36 mouse cellular contexts compared by ENCODE assay signal in genomic region chr3:93512386-93513101, GRCm38 (mm10). TPM values are rescaled to one million over a fixed set of nuclear protein-coding genes. Genes with fewer than 3 reads are reported as not detected.
A peak's percentile ranks its signal among the peaks of the same experiment; 100 is the strongest.
DNase-seq lines count a peak whose midpoint lies in the region; ATAC-seq and TF ChIP-seq lines count a peak whose summit lies in the region.
"Had no signal": no experiment of that assay in that cellular context is flagged by ENCODE, and none has a peak within 500 bp of the region (broad histone marks: within the 10 kb centered on the region; RNA-seq: fewer than 3 reads in every experiment).

No protein-coding gene starts in this region.

- H3K27ac ChIP-seq in liver, postnatal 0 days (ENCODE audit: low read depth), result peak overlapping the region; percentile 31; the same call in 1 of the 2 replicates
- no peak overlapping the region for H3K27ac ChIP-seq in liver, embryonic 11.5 days (ENCODE audit: low read depth, low read length)
- H3K27ac ChIP-seq: forebrain, embryonic 13.5 days; heart, adult 2 months; heart, embryonic 13.5 days; hindbrain, embryonic 14.5 days; kidney, postnatal 0 days; liver, embryonic 13.5 days; stomach, embryonic 15.5 days had no signal

- H3K36me3 ChIP-seq in liver, postnatal 0 days (replicated peaks; ENCODE audit: insufficient read depth, low read length), result no peaks in the 10 kb centered on the region
- no peaks in the 10 kb centered on the region for H3K36me3 ChIP-seq in liver, embryonic 11.5 days (ENCODE audit: control insufficient read depth, insufficient read depth, low read length)
- H3K36me3 ChIP-seq: heart, embryonic 13.5 days; liver, embryonic 13.5 days; stomach, embryonic 15.5 days had no signal

- TF ChIP-seq CTCF in liver, postnatal 0 days (IDR thresholded peaks at IDR 0.05; ENCODE audit: low read depth), result no peak

- H3K4me2 ChIP-seq in liver, postnatal 0 days (ENCODE audit: low read depth, low read length), result no peak overlapping the region
- H3K4me2 ChIP-seq in liver, embryonic 11.5 days, result no peak overlapping the region
- H3K4me2 ChIP-seq: forebrain, embryonic 13.5 days; heart, embryonic 13.5 days; hindbrain, embryonic 14.5 days; liver, embryonic 13.5 days; lung, embryonic 14.5 days; midbrain, embryonic 11.5 days; stomach, embryonic 15.5 days had no signal

- DNase-seq in adrenal gland, postnatal 10 days, result peak; percentile 16
- DNase-seq in adrenal gland, postnatal 4 days (ENCODE audit: low spot score in 2 of 2), result no peak
- DNase-seq in liver, postnatal 0 days, result no peak
- DNase-seq in liver, embryonic 11.5 days (ENCODE audit: low spot score), result no peak
- DNase-seq in adipocyte (ENCODE audit: low spot score), result peak; percentile 55
- DNase-seq in cerebellum, adult 9-10 months, result no peak
- DNase-seq: adrenal gland, adult 8-10 months; cerebellum, adult 8-10 months; cerebellum, postnatal 36 days; gastrocnemius, postnatal 14 days; heart, adult 2 months; heart, postnatal 10 days; kidney, postnatal 4 days; layer of hippocampus, postnatal 36 days; left cerebral cortex, postnatal 4 days; liver, embryonic 13.5 days; lung, embryonic 14.5 days; right cerebral cortex, postnatal 25 days; thymus, postnatal 14 days had no signal

- no peak overlapping the region for H3K4me3 ChIP-seq in liver, postnatal 0 days (ENCODE audit: low read depth, low read length)
- H3K4me3 ChIP-seq in liver, embryonic 11.5 days (ENCODE audit: low read depth, low read length), result no peak overlapping the region
- H3K4me3 ChIP-seq: forebrain, embryonic 13.5 days; heart, adult 2 months; heart, embryonic 13.5 days; liver, embryonic 13.5 days; stomach, embryonic 15.5 days had no signal

- H3K4me1 ChIP-seq in liver, postnatal 0 days (ENCODE audit: insufficient read depth), result no peaks in the 10 kb centered on the region
- H3K4me1 ChIP-seq in liver, embryonic 11.5 days (replicated peaks; ENCODE audit: control insufficient read depth, insufficient read depth, low read length), result no peaks in the 10 kb centered on the region
- H3K4me1 ChIP-seq: forebrain, embryonic 13.5 days; heart, embryonic 13.5 days; liver, embryonic 13.5 days; stomach, embryonic 15.5 days had no signal

- H3K9me3 ChIP-seq in liver, postnatal 0 days (ENCODE audit: low read length), result no peaks in the 10 kb centered on the region
- H3K9me3 ChIP-seq in liver, embryonic 11.5 days (ENCODE audit: control insufficient read depth, low read length), result no peaks in the 10 kb centered on the region
- H3K9me3 ChIP-seq: forebrain, embryonic 13.5 days; heart, embryonic 13.5 days; liver, embryonic 13.5 days; stomach, embryonic 15.5 days had no signal

- TF ChIP-seq EP300 in liver, postnatal 0 days (IDR thresholded peaks at IDR 0.05; ENCODE audit: low read depth), result peak; percentile 39; the same call in 1 of the 2 replicates

- no peak for ATAC-seq in liver, postnatal 0 days
- ATAC-seq in liver, embryonic 11.5 days (replicated peaks; ENCODE audit: low FRiP score), result no peak
- peak; percentile 78 for ATAC-seq in megakaryocyte progenitor cell, adult 5-6 weeks (replicated peaks; ENCODE audit: poor library complexity)
- ATAC-seq: forebrain, embryonic 13.5 days; intestine, postnatal 0 days; midbrain, embryonic 16.5 days; Patski had no signal

- WGBS in liver, postnatal 0 days (ENCODE audit: insufficient replicate concordance), result 70% methylated on average over 7 of the region's 7 CpGs
- WGBS in liver, embryonic 11.5 days, result 83% methylated on average over 7 of the region's 7 CpGs

- no peaks in the 10 kb centered on the region for H3K27me3 ChIP-seq in liver, postnatal 0 days (ENCODE audit: insufficient read depth, low read length)
- no peaks in the 10 kb centered on the region for H3K27me3 ChIP-seq in liver, embryonic 11.5 days (replicated peaks; ENCODE audit: control insufficient read depth, insufficient read depth, low read length)
- H3K27me3 ChIP-seq: forebrain, embryonic 13.5 days; heart, embryonic 13.5 days; liver, embryonic 13.5 days; Patski; stomach, embryonic 15.5 days had no signal

- H3K9ac ChIP-seq in liver, postnatal 0 days (replicated peaks), result no peak overlapping the region
- no peak overlapping the region for H3K9ac ChIP-seq in liver, embryonic 11.5 days (ENCODE audit: low read depth, low read length)
- H3K9ac ChIP-seq: forebrain, embryonic 13.5 days; heart, embryonic 13.5 days; hindbrain, embryonic 14.5 days; liver, embryonic 13.5 days; lung, embryonic 14.5 days; stomach, embryonic 15.5 days had no signal

RNA-seq across cellular contexts. Expression of gene S100a11, which starts 7.7 kb away (rescaled TPM):
- 100 to 1,000 TPM; 210 to 249 TPM for total RNA-seq in adrenal gland, postnatal 10 days (2021)
- 100 to 1,000 TPM; 223 to 236 TPM for total RNA-seq in adrenal gland, postnatal 4 days (2021)
- polyA plus RNA-seq in liver, postnatal 0 days (2015; fragmentation: Nextera tagmentation; extraction: Ambion mirVana), result 330 and 336 TPM in 2 replicates
- polyA plus RNA-seq in liver, embryonic 11.5 days (2014; fragmentation: Nextera tagmentation; extraction: Ambion mirVana), result 202 and 245 TPM in 2 replicates
- 1,747 and 1,792 TPM in 2 replicates for total RNA-seq in megakaryocyte progenitor cell, adult 5-6 weeks (2015)
- total RNA-seq in megakaryocyte progenitor cell, adult 5-6 weeks (2017), result 99.3 and 111 TPM in 2 replicates
- total RNA-seq: MEL had no signal

RNA-seq across cellular contexts. Expression of gene S100a10, which starts 42.3 kb away (rescaled TPM):
- 100 to 1,000 TPM; 204 to 207 TPM for total RNA-seq in adrenal gland, postnatal 10 days (2021)
- 100 to 1,000 TPM; 198 to 205 TPM for total RNA-seq in adrenal gland, postnatal 4 days (2021)
- polyA plus RNA-seq in liver, postnatal 0 days (2015; fragmentation: Nextera tagmentation; extraction: Ambion mirVana), result 75.4 and 82.0 TPM in 2 replicates
- 137 and 144 TPM in 2 replicates for polyA plus RNA-seq in liver, embryonic 11.5 days (2014; fragmentation: Nextera tagmentation; extraction: Ambion mirVana)
- total RNA-seq in megakaryocyte progenitor cell, adult 5-6 weeks (2015), result 146 and 155 TPM in 2 replicates
- total RNA-seq in megakaryocyte progenitor cell, adult 5-6 weeks (2017), result 217 and 260 TPM in 2 replicates

RNA-seq across cellular contexts. Expression of gene Tchhl1, which starts 44.0 kb away (rescaled TPM):
- total RNA-seq in adrenal gland, postnatal 10 days (2021), result not detected
- total RNA-seq in adrenal gland, postnatal 4 days (2021), result under 1 TPM in 1 of 2 experiments, not detected in 1; 0.22 TPM
- polyA plus RNA-seq in liver, postnatal 0 days (2015; fragmentation: Nextera tagmentation; extraction: Ambion mirVana), result not detected in 2 replicates
- polyA plus RNA-seq in liver, embryonic 11.5 days (2014; fragmentation: Nextera tagmentation; extraction: Ambion mirVana), result not detected in 2 replicates
- total RNA-seq in megakaryocyte progenitor cell, adult 5-6 weeks (2015), result not detected in 2 replicates
- total RNA-seq in megakaryocyte progenitor cell, adult 5-6 weeks (2017), result not detected in 2 replicates
- total RNA-seq: gastrocnemius, postnatal 14 days; heart, adult 2 months; heart, postnatal 10 days; hematopoietic stem cell, adult 5-6 weeks; layer of hippocampus, adult 8-10 months; layer of hippocampus, postnatal 36 days; left cerebral cortex, postnatal 4 days; MEL; neutrophil, adult 5-6 weeks had no signal
- polyA plus RNA-seq: embryonic facial prominence, embryonic 11.5 days; forebrain, embryonic 13.5 days; heart, adult 2 months; heart, embryonic 13.5 days; hindbrain, embryonic 14.5 days; limb, embryonic 14.5 days; liver, embryonic 13.5 days; lung, embryonic 14.5 days; midbrain, embryonic 11.5 days; midbrain, embryonic 16.5 days; neural tube, embryonic 11.5 days; stomach, embryonic 15.5 days had no signal

Comparison
In these comparisons a context has a peak if more than half of its experiments do, and no peak if none do; other contexts are left out.
1. DNase-seq: peak in adrenal gland, postnatal 10 days (single experiment) and adipocyte (single experiment); none in adrenal gland, postnatal 4 days (0 of 2), liver, postnatal 0 days (single experiment), liver, embryonic 11.5 days (single experiment) and cerebellum, adult 9-10 months (single experiment).